Mouse (Mus musculus) erythroblast, embryonic 14.5 days (primary cell): ENCODE data around the gene Hist1h3g.

Experiments used
- GATA1 ChIP-seq: IDR thresholded peaks from 2 replicates; pipeline ENCODE4 v1.6.1; 2012; ENCODE audit warnings: low read length, inconsistent platforms, mixed read lengths
- TAL1 ChIP-seq: IDR thresholded peaks from 3 replicates; pipeline ENCODE4 v1.6.1; 2012; ENCODE audit warnings: low read length, inconsistent platforms, mixed read lengths

DNA sequence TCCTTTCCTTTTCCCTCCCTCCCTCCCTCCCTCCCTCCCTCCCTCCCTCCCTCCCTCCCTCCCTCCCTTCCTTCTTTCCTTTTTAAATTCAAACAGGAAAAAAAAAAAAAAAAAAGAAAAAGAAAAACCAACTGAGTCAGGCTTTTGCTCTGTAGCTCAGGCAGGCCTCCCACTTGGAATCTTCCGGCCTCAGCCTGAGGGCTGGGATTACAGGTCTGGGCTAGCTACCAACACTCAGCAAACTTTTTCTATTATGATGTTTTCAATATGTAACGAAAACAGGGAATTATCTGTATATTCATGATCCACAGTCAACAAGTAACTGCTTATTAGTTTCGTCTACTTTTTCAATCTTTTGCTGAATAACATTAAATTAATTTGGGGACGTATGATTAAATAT is 32.3 kb upstream of the Hist1h3g start:
- TF ChIP-seq GATA1, result no peak
- TF ChIP-seq TAL1, result no peak
